Mouse (Mus musculus) cerebellum, adult 9-10 months (tissue): ENCODE measurements around the gene Palm.
"Not testable (repeated sequence)": the region's sequence is repeated elsewhere in the genome, so short reads cannot be mapped to it uniquely, and the experiment has no call there.

ENCODE experiments used
- DNase-seq: peaks from one replicate; pipeline ENCODE4 v3.0.0; 2022

The Palm gene

GRCm38 (mm10) chr10:79793051-79793737 is at the start of gene Palm:
Gene Palm (plus strand): TSS chr10:79793572.
- DNase-seq: peak; percentile 85

- peak; percentile 74 for DNase-seq
Measured at GRCm38 (mm10) chr10:79743650-79744365, 49.6 kb upstream of the Palm start.

GRCm38 (mm10) chr10:79745411-79745810 is 48.0 kb upstream of the Palm start:
- no peak for DNase-seq

- peak; percentile 98 for DNase-seq
Measured at GRCm38 (mm10) chr10:79745898-79746773, 47.2 kb upstream of the Palm start, which contains the start of gene Polrmt. Gene Polrmt (minus strand): TSS chr10:79746581.

GRCm38 (mm10) chr10:79746774-79747151 is 46.6 kb upstream of the Palm start:
- DNase-seq: no peak

- DNase-seq: no peak
Measured at GRCm38 (mm10) chr10:79748496-79748895, 44.9 kb upstream of the Palm start.

- peak; percentile 87 for DNase-seq
Measured at GRCm38 (mm10) chr10:79754856-79755516, 38.4 kb upstream of the Palm start, which contains the start of gene Fgf22. Gene Fgf22 (plus strand): TSS chr10:79755076.

- no peak for DNase-seq
Measured at GRCm38 (mm10) chr10:79755854-79756253, 37.5 kb upstream of the Palm start.

- no peak for DNase-seq
Measured at GRCm38 (mm10) chr10:79756660-79757059, 36.7 kb upstream of the Palm start.

GRCm38 (mm10) chr10:79759675-79760074 is 33.7 kb upstream of the Palm start:
- DNase-seq: not testable (repeated sequence)

GRCm38 (mm10) chr10:79760603-79761143 is 32.7 kb upstream of the Palm start:
- no peak for DNase-seq

GRCm38 (mm10) chr10:79762875-79763274 is 30.5 kb upstream of the Palm start:
- DNase-seq: no peak

- DNase-seq: no peak
Measured at GRCm38 (mm10) chr10:79764234-79764633, 29.1 kb upstream of the Palm start.

- DNase-seq: no peak
Measured at GRCm38 (mm10) chr10:79765228-79765745, 28.1 kb upstream of the Palm start.

GRCm38 (mm10) chr10:79766001-79766507 is 27.3 kb upstream of the Palm start:
- peak; percentile 70 for DNase-seq

GRCm38 (mm10) chr10:79766508-79767325 is 26.7 kb upstream of the Palm start, which contains the start of gene Rnf126:
Gene Rnf126 (minus strand): TSS chr10:79766952.
- DNase-seq: peak; percentile 99

- peak; percentile 95 for DNase-seq
Measured at GRCm38 (mm10) chr10:79767372-79768244, 25.8 kb upstream of the Palm start.

- peak; percentile 87 for DNase-seq
Measured at GRCm38 (mm10) chr10:79768400-79768799, 25.0 kb upstream of the Palm start.

- DNase-seq: no peak
Measured at GRCm38 (mm10) chr10:79769329-79769728, 24.0 kb upstream of the Palm start.

- no peak for DNase-seq
Measured at GRCm38 (mm10) chr10:79772320-79772719, 21.1 kb upstream of the Palm start.
